Mouse (Mus musculus) cerebellum, adult 2 months (tissue): ENCODE results near the gene Rbms3.

Source experiments
- CTCF ChIP-seq: fragments of 200-500 bp; IDR thresholded peaks from 2 replicates; pipeline ENCODE4 v1.5.1; 2011; ENCODE audit warnings: low read depth, mild to moderate bottlenecking, control low read depth, low read length, moderate library complexity, borderline replicate concordance; ENCODE audit not compliant: insufficient read depth
- POLR2A ChIP-seq: fragments of 200-500 bp; IDR thresholded peaks from 2 replicates; pipeline ENCODE4 v1.6.1; 2011; ENCODE audit warnings: low read length, control low read depth, borderline replicate concordance; ENCODE audit not compliant: insufficient read depth

DNA sequence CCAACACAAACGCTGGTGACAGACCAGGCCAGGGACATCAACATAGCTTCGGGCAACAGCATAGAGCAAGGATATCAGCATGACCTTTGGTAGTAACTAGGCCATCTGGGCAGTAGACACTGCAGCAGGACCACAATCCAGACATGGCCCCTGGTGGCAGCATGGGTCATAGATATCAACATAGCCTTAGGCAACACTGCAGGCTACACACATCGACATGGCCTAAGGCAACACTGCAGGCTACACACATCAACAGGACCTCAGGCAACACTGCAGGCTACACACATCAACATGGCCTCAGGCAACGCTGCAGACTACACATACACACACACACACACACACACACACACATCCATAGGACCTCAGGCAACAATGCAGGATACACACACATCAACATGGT, 261.7 kb downstream of the Rbms3 start:
- no peak for TF ChIP-seq CTCF
- TF ChIP-seq POLR2A, result no peak
